Mouse (Mus musculus) heart, postnatal 0 days (tissue): Measurements from ENCODE around the gene Eps8.

ENCODE experiments used
- CTCF ChIP-seq: IDR thresholded peaks from 2 replicates; pipeline ENCODE4 v1.5.1; 2016; ENCODE audit warnings: antibody characterized with exemption, control low read depth, low read depth
- EP300 ChIP-seq: IDR thresholded peaks from 2 replicates; pipeline ENCODE4 v1.6.1; 2016; ENCODE audit warnings: antibody characterized with exemption, low read depth

GRCm38 (mm10) chr6:137570019-137570418 lies 84.7 kb downstream of the Eps8 start:
- no peak for TF ChIP-seq CTCF
- TF ChIP-seq EP300 = no peak
